Mouse (Mus musculus) embryonic facial prominence, embryonic 13.5 days (tissue): Measurements from ENCODE around the gene Eif1ad. TPM values are rescaled to one million over a fixed set of nuclear protein-coding genes. Genes with fewer than 3 reads are reported as not detected.

Source experiments
- ATAC-seq: fragments of 200-750 bp; cut with Nextera tagmentation; 2 replicates; pipeline ENCODE4 v1.8.0; 2017; ENCODE audit warnings: low read depth; ENCODE audit not compliant: insufficient number of reproducible peaks, insufficient read depth, low FRiP score, low TSS enrichment
- H3K27ac ChIP-seq: fragments of 300-500 bp; sonication (generic); 2 replicates; pipeline ENCODE4 v1.5.1; 2015; ENCODE audit warnings: moderate library complexity, mild to moderate bottlenecking, inconsistent platforms
- H3K27me3 ChIP-seq: fragments of 300-500 bp; sonication (generic); 2 replicates; pipeline ENCODE4 v1.6.1; 2015; ENCODE audit warnings: mild to moderate bottlenecking, inconsistent platforms
- H3K36me3 ChIP-seq: fragments of 300-500 bp; sonication (generic); 2 replicates; pipeline ENCODE4 v1.6.1; 2015; ENCODE audit warnings: mild to moderate bottlenecking, inconsistent platforms
- H3K4me1 ChIP-seq: fragments of 300-500 bp; sonication (generic); 2 replicates; pipeline ENCODE4 v1.6.1; 2015; ENCODE audit warnings: inconsistent platforms
- H3K4me2 ChIP-seq: fragments of 300-500 bp; sonication (generic); 2 replicates; pipeline ENCODE4 v1.6.1; 2015; ENCODE audit warnings: moderate library complexity, mild to moderate bottlenecking, inconsistent platforms
- H3K4me3 ChIP-seq: fragments of 300-500 bp; sonication (generic); 2 replicates; pipeline ENCODE4 v1.5.1; 2015; ENCODE audit warnings: mild to moderate bottlenecking, inconsistent platforms
- H3K9ac ChIP-seq: fragments of 300-500 bp; sonication (generic); 2 replicates; pipeline ENCODE4 v1.6.1; 2015; ENCODE audit warnings: mild to moderate bottlenecking, inconsistent platforms
- H3K9me3 ChIP-seq: fragments of 300-500 bp; sonication (generic); 2 replicates; pipeline ENCODE4 v1.6.1; 2016; ENCODE audit warnings: inconsistent platforms
- WGBS: fragments of 180-500 bp; shearing (Covaris S2); methylation state at CpG from one replicate; pipeline ENCODE4 v1.1.7; 2015; ENCODE audit warnings: mixed read lengths; 5-methylcytosine and 5-hydroxymethylcytosine counted together
- polyA plus RNA-seq: library from polyadenylated mRNA; unstranded; fragments of >200 nt; fragmentation: Nextera tagmentation; extraction: Ambion mirVana; gene quantifications from 2 replicates; pipeline ENCODE4 v1.2.1, GENCODE M21; 2015

Gene Eif1ad
- polyA plus RNA-seq, 1 experiment from 2014 or later = 61.8 TPM

DNA sequence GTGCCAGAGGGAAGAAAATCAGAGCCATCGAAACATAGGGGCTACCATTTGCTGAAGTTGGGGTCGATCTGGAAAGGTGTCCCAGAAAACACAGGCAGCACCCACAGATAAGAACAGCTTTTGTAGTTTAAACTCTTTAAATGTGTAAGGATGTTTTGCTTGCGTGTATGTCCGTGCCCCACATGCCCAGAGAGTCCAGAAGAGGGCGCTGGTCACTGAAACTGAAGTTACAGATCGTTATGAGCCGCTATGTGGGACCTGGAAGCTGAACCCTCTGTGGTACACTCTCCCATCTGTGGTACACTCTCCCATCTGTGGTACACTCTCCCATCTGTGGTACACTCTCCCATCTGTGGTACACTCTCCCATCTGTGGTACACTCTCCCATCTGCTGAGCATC, 40.6 kb downstream of the Eif1ad start:
- no peaks in the 10 kb centered on the region for H3K36me3 ChIP-seq
- peak overlapping the region; percentile 65 for H3K4me3 ChIP-seq
- 15% methylated on average over 7 of the region's 7 CpGs for WGBS
- peak overlapping the region; percentile 72 for H3K4me2 ChIP-seq
- H3K27ac ChIP-seq = peak overlapping the region; percentile 94
- peak overlapping the region; percentile 83 for H3K9ac ChIP-seq
- no peaks in the 10 kb centered on the region for H3K27me3 ChIP-seq
- no peaks in the 10 kb centered on the region for H3K9me3 ChIP-seq
- ATAC-seq = 0 out of 2 replicates have a peak, but pooled peaks have one; percentile 21
- peaks cover 19% of the 10 kb centered on the region for H3K4me1 ChIP-seq

DNA sequence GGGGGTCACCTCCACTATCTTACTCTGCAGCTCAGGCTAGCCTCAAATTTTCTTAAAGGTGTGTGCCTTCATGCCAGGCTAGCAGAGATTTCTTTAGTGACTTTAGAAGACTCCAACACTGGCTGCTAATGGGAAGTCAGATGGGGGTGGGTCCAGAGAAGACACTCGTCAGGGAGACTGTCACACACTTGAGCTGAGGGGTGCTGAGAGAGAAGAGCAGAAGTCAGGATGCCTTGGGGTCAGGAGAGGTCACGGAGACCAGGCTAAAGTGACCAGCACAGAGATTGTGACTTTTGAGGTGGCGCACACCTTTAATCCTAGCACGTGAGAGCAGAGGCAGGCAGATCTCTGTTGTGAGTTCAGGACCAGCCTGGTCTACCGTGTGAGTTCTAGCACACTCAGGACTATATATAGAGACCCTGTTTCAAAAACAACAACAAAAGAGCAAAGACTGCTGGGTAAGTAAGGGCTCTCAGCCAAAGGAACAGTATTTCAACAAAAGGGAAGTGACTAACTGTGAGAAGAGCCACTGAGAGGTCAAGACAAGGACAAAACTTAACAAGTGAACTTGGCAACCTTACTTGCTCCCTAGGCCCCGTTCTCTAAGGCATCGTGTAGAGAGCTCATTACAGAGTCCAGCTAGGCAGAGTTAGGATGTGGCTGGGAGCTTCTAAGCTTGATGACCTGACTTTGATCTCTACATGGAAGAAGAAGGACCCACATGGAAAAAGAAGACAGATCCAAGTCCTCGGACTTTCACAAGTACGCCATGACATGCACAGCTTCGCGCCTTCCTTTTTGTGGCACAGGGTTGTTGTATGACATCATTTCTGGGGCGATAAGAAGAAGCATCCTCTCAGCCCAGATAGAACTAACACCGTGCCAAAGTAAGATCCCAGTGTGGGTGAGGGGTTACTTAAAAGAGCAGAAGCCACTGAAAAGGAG, 41.8 kb downstream of the Eif1ad start:
- WGBS = 89% methylated on average over 13 of the region's 13 CpGs
- peak overlapping the region; percentile 72 for H3K4me2 ChIP-seq

DNA sequence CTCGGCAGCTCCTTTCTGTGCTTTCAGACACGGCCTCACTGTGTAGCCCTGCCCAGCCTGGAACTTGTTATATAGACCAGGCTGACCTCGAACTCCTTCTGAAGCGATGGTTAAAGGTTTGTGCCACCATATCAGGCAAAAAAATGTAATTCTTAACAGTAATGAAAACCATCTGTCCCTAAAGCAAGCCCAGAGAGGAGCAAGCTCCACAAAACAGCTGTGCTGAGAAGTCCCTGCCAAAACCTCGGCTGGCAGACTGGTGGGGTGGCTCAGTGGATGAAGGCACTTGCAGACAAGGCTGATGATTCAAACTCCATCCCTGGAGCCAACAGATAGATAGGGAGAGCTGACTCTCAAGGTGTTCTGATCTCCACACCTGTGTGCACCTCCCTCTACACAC, 42.5 kb downstream of the Eif1ad start:
- H3K4me1 ChIP-seq = peaks cover 19% of the 10 kb centered on the region
- H3K36me3 ChIP-seq = no peaks in the 10 kb centered on the region
- H3K4me3 ChIP-seq = no peak overlapping the region
- H3K9ac ChIP-seq = no peak overlapping the region
- no peaks in the 10 kb centered on the region for H3K9me3 ChIP-seq
- H3K4me2 ChIP-seq = no peak overlapping the region
- no peaks in the 10 kb centered on the region for H3K27me3 ChIP-seq
- 28% methylated on average over 5 of the region's 5 CpGs for WGBS
- no peak for ATAC-seq
- H3K27ac ChIP-seq = no peak overlapping the region

More for the DNA sequence above, 41.8 kb downstream of the Eif1ad start:
- Histone ChIP-seq H3K36me3 (no peaks in the 10 kb centered on the region), H3K27me3 (no peaks in the 10 kb centered on the region), H3K9ac (no peak overlapping the region), H3K9me3 (no peaks in the 10 kb centered on the region), H3K4me1 (peaks cover 19% of the 10 kb centered on the region), H3K4me3 (no peak overlapping the region), H3K27ac (no peak overlapping the region)
- no peak for ATAC-seq

DNA sequence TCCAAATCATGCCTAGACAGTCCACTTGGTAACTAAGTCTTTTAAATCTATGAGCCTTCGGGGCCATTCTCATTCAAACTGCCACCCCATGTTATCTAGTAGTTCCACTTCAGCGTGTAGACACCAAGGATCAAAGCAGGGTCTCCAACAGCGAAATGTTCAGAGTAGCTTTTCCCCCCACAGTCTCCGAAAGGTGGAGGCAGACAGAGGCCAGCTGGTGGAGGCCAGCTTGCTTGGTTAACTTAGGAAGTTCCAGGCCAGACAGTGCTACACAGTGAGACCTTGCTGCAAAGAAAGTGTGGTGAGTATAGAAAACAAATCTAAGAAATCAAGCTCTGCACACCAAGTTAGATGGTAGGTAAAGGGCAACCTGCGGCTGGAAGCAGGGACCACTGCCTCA, 44.1 kb downstream of the Eif1ad start:
- 84% methylated on average over 5 of the region's 5 CpGs for WGBS
- Histone ChIP-seq H3K4me3 (no peak overlapping the region), H3K9ac (no peak overlapping the region), H3K4me1 (peaks cover 19% of the 10 kb centered on the region), H3K9me3 (no peaks in the 10 kb centered on the region), H3K36me3 (no peaks in the 10 kb centered on the region), H3K4me2 (no peak overlapping the region), H3K27ac (no peak overlapping the region), H3K27me3 (no peaks in the 10 kb centered on the region)
- no peak for ATAC-seq

DNA sequence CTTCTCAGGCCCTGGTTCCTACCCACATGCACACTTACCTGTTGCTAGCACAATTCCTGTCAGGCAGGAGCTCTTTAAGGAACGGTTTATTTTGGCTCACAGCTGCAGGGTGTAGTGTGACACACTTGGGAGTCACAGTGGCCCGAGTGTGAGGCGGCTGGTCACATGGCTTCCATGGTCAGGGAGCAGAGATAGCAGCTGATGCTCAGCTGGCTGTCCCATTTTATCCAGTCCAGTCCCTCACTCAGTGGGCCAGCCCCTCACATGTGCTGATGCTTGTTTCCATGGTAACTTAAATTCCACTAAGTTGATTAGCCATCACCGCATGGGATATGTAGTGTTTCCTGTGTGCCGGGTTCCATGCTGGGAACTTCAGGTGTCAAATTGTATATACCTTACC, 45.4 kb downstream of the Eif1ad start:
- ATAC-seq = no peak
- H3K9me3 ChIP-seq = no peaks in the 10 kb centered on the region
- no peak overlapping the region for H3K4me2 ChIP-seq
- no peak overlapping the region for H3K4me3 ChIP-seq
- no peaks in the 10 kb centered on the region for H3K36me3 ChIP-seq
- H3K9ac ChIP-seq = no peak overlapping the region
- 46% methylated on average over 5 of the region's 5 CpGs for WGBS
- no peak overlapping the region for H3K27ac ChIP-seq
- no peaks in the 10 kb centered on the region for H3K27me3 ChIP-seq
- H3K4me1 ChIP-seq = peaks cover 15% of the 10 kb centered on the region

DNA sequence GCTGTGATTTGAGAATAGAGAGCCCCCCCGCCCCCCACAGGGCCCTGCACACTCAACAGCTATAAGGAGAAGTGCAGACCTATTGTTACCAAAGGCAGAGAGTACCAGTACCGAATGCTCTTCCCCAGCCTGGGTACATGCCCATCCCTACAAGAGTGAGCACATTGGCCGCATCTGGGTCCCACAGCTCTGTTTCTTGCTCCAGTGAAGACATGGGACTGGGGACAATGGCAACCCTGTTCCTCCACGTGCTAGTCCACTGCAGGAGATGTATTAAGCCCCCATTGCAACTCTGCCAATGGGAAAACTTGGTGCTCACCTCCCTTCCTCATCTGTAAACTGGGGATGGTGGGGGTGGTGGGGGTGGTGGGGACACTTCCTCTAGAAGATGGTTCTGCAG, 47.3 kb downstream of the Eif1ad start:
- H3K4me3 ChIP-seq = no peak overlapping the region
- no peak overlapping the region for H3K9ac ChIP-seq
- 0 out of 2 replicates have a peak, but pooled peaks cover 8% of the 10 kb centered on the region for H3K4me1 ChIP-seq
- 66% methylated on average over 4 of the region's 4 CpGs for WGBS
- H3K4me2 ChIP-seq = no peak overlapping the region
- H3K36me3 ChIP-seq = no peaks in the 10 kb centered on the region
- ATAC-seq = no peak
- no peak overlapping the region for H3K27ac ChIP-seq
- no peaks in the 10 kb centered on the region for H3K9me3 ChIP-seq
- H3K27me3 ChIP-seq = no peaks in the 10 kb centered on the region

DNA sequence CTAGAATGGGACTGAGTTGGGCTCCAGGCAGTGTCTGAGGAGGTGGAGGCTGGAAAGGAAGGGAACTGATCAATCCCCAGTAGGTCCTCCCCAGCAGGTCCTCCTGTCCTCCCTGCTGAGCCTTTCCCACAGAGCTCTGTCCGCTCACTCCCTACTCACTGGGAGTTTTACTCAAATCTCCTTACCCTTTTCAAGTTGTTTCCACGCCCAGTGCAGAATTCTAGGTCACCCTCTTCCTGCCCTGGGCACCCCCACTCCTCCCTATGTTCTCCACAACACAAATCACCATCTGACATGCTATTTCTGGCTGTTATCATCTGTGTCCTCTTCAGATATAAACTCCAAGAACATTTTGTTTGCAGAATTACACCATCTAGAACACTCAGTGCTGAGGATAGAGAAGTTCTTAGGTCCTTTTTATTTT, 48.0 kb downstream of the Eif1ad start:
- no peak overlapping the region for H3K9ac ChIP-seq
- H3K27me3 ChIP-seq = no peaks in the 10 kb centered on the region
- no peaks in the 10 kb centered on the region for H3K9me3 ChIP-seq
- no peak overlapping the region for H3K4me3 ChIP-seq
- H3K4me1 ChIP-seq = 0 out of 2 replicates have a peak, but pooled peaks cover 5% of the 10 kb centered on the region
- H3K36me3 ChIP-seq = peaks cover 5% of the 10 kb centered on the region
- no peak for ATAC-seq
- 51% methylated on average over 2 of the region's 2 CpGs for WGBS
- H3K27ac ChIP-seq = no peak overlapping the region
- no peak overlapping the region for H3K4me2 ChIP-seq

DNA sequence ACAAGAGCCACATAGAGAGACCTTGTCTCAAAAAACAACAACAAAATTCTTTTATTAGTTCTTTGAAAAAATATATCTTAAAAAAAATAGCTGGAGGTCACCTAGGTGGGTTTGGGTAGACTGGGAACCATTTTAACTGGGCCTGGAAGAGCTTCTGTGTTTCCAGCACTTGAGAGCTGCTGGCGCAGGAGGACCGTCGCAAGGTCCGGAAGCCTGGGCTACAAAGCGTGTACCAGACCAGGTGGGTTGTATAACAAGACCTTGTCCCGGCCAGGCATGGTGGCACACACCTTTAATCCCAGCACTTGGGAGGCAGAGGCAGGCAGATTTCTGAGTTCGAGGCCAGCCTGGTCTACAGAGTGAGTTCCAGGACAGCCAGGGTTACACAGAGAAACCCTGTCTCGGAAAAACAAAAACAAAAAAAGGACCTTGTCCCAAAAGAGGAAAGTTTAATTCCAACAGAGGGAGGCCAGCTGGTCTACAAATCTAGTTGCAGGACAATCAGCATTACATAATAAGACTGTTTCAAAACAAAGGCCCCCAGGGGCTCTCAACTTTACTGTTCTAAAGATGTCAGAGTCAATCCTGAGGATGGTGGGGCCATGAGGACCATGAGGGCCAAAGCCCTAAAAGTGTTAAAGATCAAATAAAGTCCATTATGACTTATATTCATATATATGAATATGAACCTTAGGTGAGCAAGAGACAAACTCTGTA, 52.4 kb downstream of the Eif1ad start:
- Histone ChIP-seq H3K4me3 (no peak overlapping the region), H3K9me3 (no peaks in the 10 kb centered on the region), H3K4me1 (peaks cover 20% of the 10 kb centered on the region), H3K36me3 (peaks cover 42% of the 10 kb centered on the region), H3K27me3 (no peaks in the 10 kb centered on the region), H3K4me2 (no peak overlapping the region), H3K27ac (no peak overlapping the region), H3K9ac (no peak overlapping the region)
- 95% methylated on average over 8 of the region's 8 CpGs for WGBS
- ATAC-seq = no peak

DNA sequence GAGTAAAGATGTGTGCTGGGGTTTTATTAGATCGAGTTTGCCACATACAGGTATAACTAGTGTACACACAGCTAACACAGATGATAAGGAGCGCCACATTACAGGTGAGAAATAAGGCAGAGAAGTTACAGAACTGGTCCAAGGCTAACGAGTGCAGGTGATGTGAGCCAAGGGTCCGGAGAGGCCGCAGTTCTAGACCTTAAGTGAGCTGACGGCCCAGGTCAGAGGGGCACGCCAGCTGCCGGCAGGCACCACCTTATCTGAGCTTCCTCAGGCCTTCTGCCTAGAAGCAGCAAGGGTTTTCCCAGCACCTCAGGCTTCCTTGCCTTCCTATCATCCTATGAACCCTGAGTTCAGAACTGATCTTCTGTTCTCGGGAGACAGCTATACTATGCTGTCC, 53.1 kb downstream of the Eif1ad start:
- 90% methylated on average over 9 of the region's 9 CpGs for WGBS
- H3K4me1 ChIP-seq = peaks cover 21% of the 10 kb centered on the region
- peaks cover 42% of the 10 kb centered on the region for H3K36me3 ChIP-seq

DNA sequence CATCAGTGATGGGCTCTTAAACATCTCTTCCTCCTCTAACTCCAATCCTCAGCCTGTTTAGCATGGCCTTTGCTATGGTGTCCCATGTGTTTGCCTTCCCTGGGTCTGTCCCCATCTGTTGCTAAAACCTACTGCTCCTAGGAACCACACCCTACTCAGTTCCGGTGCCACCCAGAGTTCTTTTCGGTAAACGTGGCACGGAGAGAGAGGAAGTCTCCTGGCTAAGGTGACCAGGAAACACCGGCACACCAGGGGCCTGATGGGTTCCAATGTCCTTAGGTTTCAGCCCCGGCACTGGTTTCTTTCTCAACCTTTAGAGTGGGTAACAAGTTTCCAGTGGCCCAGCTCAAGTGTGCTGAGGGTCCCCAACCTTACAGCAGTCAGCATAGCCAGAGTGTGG, 54.0 kb downstream of the Eif1ad start:
- Histone ChIP-seq H3K4me3 (no peak overlapping the region), H3K4me2 (no peak overlapping the region), H3K36me3 (peaks cover 42% of the 10 kb centered on the region), H3K9ac (no peak overlapping the region), H3K27me3 (no peaks in the 10 kb centered on the region), H3K9me3 (no peaks in the 10 kb centered on the region), H3K4me1 (peaks cover 21% of the 10 kb centered on the region), H3K27ac (no peak overlapping the region)
- WGBS = 91% methylated on average over 6 of the region's 6 CpGs
- ATAC-seq = no peak

More for the DNA sequence above, 53.1 kb downstream of the Eif1ad start:
- Histone ChIP-seq H3K4me2 (no peak overlapping the region), H3K27ac (no peak overlapping the region), H3K27me3 (no peaks in the 10 kb centered on the region), H3K9ac (no peak overlapping the region), H3K4me3 (no peak overlapping the region), H3K9me3 (no peaks in the 10 kb centered on the region)
- ATAC-seq = no peak
